Mouse (Mus musculus): ENCODE measurements around the gene Prom2. TPM values are rescaled to one million over a fixed set of nuclear protein-coding genes. Genes with fewer than 3 reads are reported as not detected.
A peak's percentile ranks its signal among the peaks of the same experiment; 100 is the strongest.

Prom2 gene
- total RNA-seq, 2 experiments from 2014 or later, result not detected

GRCm38 (mm10) chr2:127501061-127501460, 40.2 kb downstream of the Prom2 start:
- no peak for DNase-seq (ENCODE audit: low spot score)

GRCm38 (mm10) chr2:127498750-127499149, 42.5 kb downstream of the Prom2 start:
- intact Hi-C loops (cut with DNase I), result no loop called here
- DNase-seq (ENCODE audit: low spot score), result no peak

More at GRCm38 (mm10) chr2:127501061-127501460, 40.2 kb downstream of the Prom2 start:
- intact Hi-C loops (cut with DNase I), result loop anchor here (1.0 to 5.0 kb wide), 2 partner anchors 39 to 139 kb away; partner anchors contain the start of gene Adra2b

- DNase-seq (ENCODE audit: low spot score), result no peak
- intact Hi-C loops (cut with DNase I), result no loop called here
Measured at GRCm38 (mm10) chr2:127496321-127496720, 44.9 kb downstream of the Prom2 start.

- intact Hi-C loops (cut with DNase I), result no loop called here
Measured at GRCm38 (mm10) chr2:127484476-127485170, 56.6 kb downstream of the Prom2 start.

GRCm38 (mm10) chr2:127483001-127483400, 58.3 kb downstream of the Prom2 start:
- intact Hi-C loops (cut with DNase I), result no loop called here
- DNase-seq (ENCODE audit: low spot score), result no peak

More at GRCm38 (mm10) chr2:127484476-127485170, 56.6 kb downstream of the Prom2 start:
- DNase-seq (ENCODE audit: low spot score), result peak; percentile 50

- DNase-seq (ENCODE audit: low spot score), result peak; percentile 77
- intact Hi-C loops (cut with DNase I), result no loop called here
Measured at GRCm38 (mm10) chr2:127482533-127482911, 58.7 kb downstream of the Prom2 start.

- DNase-seq (ENCODE audit: low spot score), result no peak
- intact Hi-C loops (cut with DNase I), result no loop called here
Measured at GRCm38 (mm10) chr2:127481841-127482532, 59.3 kb downstream of the Prom2 start.

- no peak for DNase-seq (ENCODE audit: low spot score)
Measured at GRCm38 (mm10) chr2:127479763-127480162, 61.5 kb downstream of the Prom2 start.

GRCm38 (mm10) chr2:127479210-127479609, 62.1 kb downstream of the Prom2 start:
- DNase-seq (ENCODE audit: low spot score), result no peak
- intact Hi-C loops (cut with DNase I), result no loop called here

More at GRCm38 (mm10) chr2:127479763-127480162, 61.5 kb downstream of the Prom2 start:
- intact Hi-C loops (cut with DNase I), result no loop called here

Other genes with a start within 250 kb of the Prom2 start
- gene Dusp2, start 205.3 kb downstream of the Prom2 start, total RNA-seq (2021), result under 1 TPM; 0.31 to 0.49 TPM
- gene Astl, start 202.8 kb downstream of the Prom2 start, total RNA-seq (2021), result not detected
- gene Adra2b, start 178.3 kb downstream of the Prom2 start, total RNA-seq (2021), result under 1 TPM; 0.61 to 0.88 TPM
- not detected for gene Gpat2, start 116.3 kb downstream of the Prom2 start, total RNA-seq (2021)
- gene Fahd2a, start 96.9 kb downstream of the Prom2 start, total RNA-seq (2021), result 10 to 100 TPM; 36.8 to 37.5 TPM
- gene Kcnip3, start 19.4 kb downstream of the Prom2 start, total RNA-seq (2021), result 1 to 10 TPM; 1.1 to 1.7 TPM
- 1 to 10 TPM; 1.4 to 1.5 TPM for gene Zfp661, start 45.6 kb upstream of the Prom2 start, total RNA-seq (2021)
- gene Mrps5, start 45.8 kb upstream of the Prom2 start, total RNA-seq (2021), result 100 to 1,000 TPM in 1 of 2 experiments, 10 to 100 TPM in 1; 96.9 to 101 TPM
- gene Mal, start 115.2 kb upstream of the Prom2 start, total RNA-seq (2021), result 1 to 10 TPM; 5.5 to 7.2 TPM
- gene Mall, start 188.5 kb upstream of the Prom2 start, total RNA-seq (2021), result 1 to 10 TPM; 7.5 to 8.7 TPM
- gene Nphp1, start 247.4 kb upstream of the Prom2 start, total RNA-seq (2021), result 1 to 10 TPM; 6.6 to 8.6 TPM

Measured in heart, postnatal 25 days (tissue).